Comparison of ENCODE assay signal across 16 mouse cellular contexts in genomic region chr8:121170116-121170515, GRCm38 (mm10). TPM values are rescaled to one million over a fixed set of nuclear protein-coding genes. Genes with fewer than 3 reads are reported as not detected.
DNase-seq lines count a peak whose midpoint lies in the region; ATAC-seq and TF ChIP-seq lines count a peak whose summit lies in the region.
"Had no signal": no experiment of that assay in that cellular context is flagged by ENCODE, and none has a peak within 500 bp of the region (broad histone marks: within the 10 kb centered on the region; RNA-seq: fewer than 3 reads in every experiment).

No protein-coding gene starts in this region.

- H3K27ac ChIP-seq in heart, embryonic 10.5 days, result peak overlapping the region; percentile 86
- peak overlapping the region; percentile 34; the same call in 1 of the 2 replicates for H3K27ac ChIP-seq in liver, embryonic 11.5 days (ENCODE audit: low read depth, low read length)
- H3K27ac ChIP-seq in liver, postnatal 0 days (ENCODE audit: low read depth), result no peak overlapping the region
- peak overlapping the region; percentile 86 for H3K27ac ChIP-seq in limb, embryonic 10.5 days
- no peak overlapping the region for H3K27ac ChIP-seq in intestine, embryonic 15.5 days
- H3K27ac ChIP-seq: left cerebral cortex, adult 2 months; liver, embryonic 14.5 days; midbrain, embryonic 13.5 days; neural tube, embryonic 13.5 days had no signal

- no peaks in the 10 kb centered on the region for H3K27me3 ChIP-seq in heart, embryonic 10.5 days (ENCODE audit: insufficient read depth, poor library complexity, severe bottlenecking)
- peaks cover 8% of the 10 kb centered on the region for H3K27me3 ChIP-seq in liver, embryonic 11.5 days (replicated peaks; ENCODE audit: control insufficient read depth, insufficient read depth, low read length)
- H3K27me3 ChIP-seq in liver, postnatal 0 days (ENCODE audit: insufficient read depth, low read length), result no peaks in the 10 kb centered on the region
- H3K27me3 ChIP-seq in limb, embryonic 10.5 days (ENCODE audit: low read depth, poor library complexity, severe bottlenecking), result peaks cover 16% of the 10 kb centered on the region; the same call in 1 of the 2 replicates
- no peaks in the 10 kb centered on the region; the same call in 1 of the 2 replicates for H3K27me3 ChIP-seq in intestine, embryonic 15.5 days (replicated peaks)
- H3K27me3 ChIP-seq: midbrain, embryonic 13.5 days had no signal

- 17% methylated on average over 7 of the region's 7 CpGs for WGBS in heart, embryonic 10.5 days
- WGBS in liver, embryonic 11.5 days, result 40% methylated on average over 7 of the region's 7 CpGs
- WGBS in liver, postnatal 0 days (ENCODE audit: insufficient replicate concordance), result 43% methylated on average over 7 of the region's 7 CpGs
- 12% methylated on average over 7 of the region's 7 CpGs for WGBS in limb, embryonic 10.5 days
- 46% methylated on average over 7 of the region's 7 CpGs for WGBS in intestine, embryonic 15.5 days

- TF ChIP-seq CTCF in liver, postnatal 0 days (IDR thresholded peaks at IDR 0.05; ENCODE audit: low read depth), result no peak

- H3K4me1 ChIP-seq in heart, embryonic 10.5 days, result peaks cover 61% of the 10 kb centered on the region
- H3K4me1 ChIP-seq in liver, embryonic 11.5 days (replicated peaks; ENCODE audit: control insufficient read depth, insufficient read depth, low read length), result peaks cover 21% of the 10 kb centered on the region
- no peaks in the 10 kb centered on the region for H3K4me1 ChIP-seq in liver, postnatal 0 days (ENCODE audit: insufficient read depth)
- H3K4me1 ChIP-seq in limb, embryonic 10.5 days, result peaks cover 79% of the 10 kb centered on the region
- H3K4me1 ChIP-seq in intestine, embryonic 15.5 days (replicated peaks), result peaks cover 18% of the 10 kb centered on the region; the same call in 1 of the 2 replicates

- no peak for ATAC-seq in liver, embryonic 11.5 days (replicated peaks; ENCODE audit: low FRiP score)
- no peak for ATAC-seq in liver, postnatal 0 days
- ATAC-seq in common myeloid progenitor, adult 5-6 weeks (replicated peaks; ENCODE audit: low read depth, poor library complexity, severe bottlenecking), result peak; percentile 14; the same call in 1 of the 2 replicates
- no peak for ATAC-seq in intestine, embryonic 15.5 days
- ATAC-seq: midbrain, embryonic 13.5 days had no signal

- H3K36me3 ChIP-seq in heart, embryonic 10.5 days, result no peaks in the 10 kb centered on the region
- no peaks in the 10 kb centered on the region for H3K36me3 ChIP-seq in liver, embryonic 11.5 days (ENCODE audit: control insufficient read depth, insufficient read depth, low read length)
- no peaks in the 10 kb centered on the region for H3K36me3 ChIP-seq in liver, postnatal 0 days (replicated peaks; ENCODE audit: insufficient read depth, low read length)
- no peaks in the 10 kb centered on the region for H3K36me3 ChIP-seq in limb, embryonic 10.5 days
- no peaks in the 10 kb centered on the region for H3K36me3 ChIP-seq in intestine, embryonic 15.5 days
- H3K36me3 ChIP-seq: midbrain, embryonic 13.5 days; neural tube, embryonic 13.5 days had no signal

- DNase-seq in heart, embryonic 10.5 days (ENCODE audit: low spot score), result no peak
- no peak for DNase-seq in heart, postnatal 36 days
- DNase-seq in liver, embryonic 11.5 days (ENCODE audit: low spot score), result no peak
- DNase-seq in liver, postnatal 0 days, result no peak
- peak; percentile 56 for DNase-seq in limb, embryonic 10.5 days (ENCODE audit: low spot score)
- no peak for DNase-seq in c-Kit-positive CD71-positive TER-119-positive erythroid progenitor cells, embryonic 14.5 days (ENCODE audit: low spot score)
- DNase-seq: B cell, adult 2 months; cerebellum, postnatal 14 days; right cerebral cortex, postnatal 14 days; thymus, postnatal 14 days had no signal

- H3K9me3 ChIP-seq in heart, embryonic 10.5 days, result no peaks in the 10 kb centered on the region
- no peaks in the 10 kb centered on the region for H3K9me3 ChIP-seq in liver, embryonic 11.5 days (ENCODE audit: control insufficient read depth, low read length)
- no peaks in the 10 kb centered on the region for H3K9me3 ChIP-seq in liver, postnatal 0 days (ENCODE audit: low read length)
- H3K9me3 ChIP-seq in limb, embryonic 10.5 days (replicated peaks), result no peaks in the 10 kb centered on the region
- H3K9me3 ChIP-seq in intestine, embryonic 15.5 days, result no peaks in the 10 kb centered on the region
- H3K9me3 ChIP-seq: midbrain, embryonic 13.5 days; neural tube, embryonic 13.5 days had no signal

- TF ChIP-seq EP300 in liver, postnatal 0 days (IDR thresholded peaks at IDR 0.05; ENCODE audit: low read depth), result no peak

- no peak overlapping the region for H3K9ac ChIP-seq in liver, embryonic 11.5 days (ENCODE audit: low read depth, low read length)
- H3K9ac ChIP-seq in liver, postnatal 0 days (replicated peaks), result no peak overlapping the region
- H3K9ac ChIP-seq in intestine, embryonic 15.5 days, result no peak overlapping the region
- H3K9ac ChIP-seq: liver, embryonic 14.5 days; midbrain, embryonic 13.5 days; neural tube, embryonic 13.5 days had no signal

- no peak overlapping the region for H3K4me3 ChIP-seq in heart, embryonic 10.5 days
- no peak overlapping the region for H3K4me3 ChIP-seq in liver, embryonic 11.5 days (ENCODE audit: low read depth, low read length)
- no peak overlapping the region for H3K4me3 ChIP-seq in liver, postnatal 0 days (ENCODE audit: low read depth, low read length)
- H3K4me3 ChIP-seq in limb, embryonic 10.5 days, result no peak overlapping the region
- no peak overlapping the region for H3K4me3 ChIP-seq in intestine, embryonic 15.5 days (replicated peaks)
- H3K4me3 ChIP-seq: left cerebral cortex, adult 2 months; midbrain, embryonic 13.5 days; neural tube, embryonic 13.5 days had no signal

- intact Hi-C loops in heart, postnatal 36 days (cut with DNase I), result loop anchor here (2.0 to 5.0 kb wide), 2 partner anchors 47 to 53 kb away; partner anchors contain the start of gene Foxc2

- peak overlapping the region; percentile 48 for H3K4me2 ChIP-seq in liver, embryonic 11.5 days
- no peak overlapping the region for H3K4me2 ChIP-seq in liver, postnatal 0 days (ENCODE audit: low read depth, low read length)
- no peak overlapping the region for H3K4me2 ChIP-seq in intestine, embryonic 15.5 days (replicated peaks)
- H3K4me2 ChIP-seq: midbrain, embryonic 13.5 days; neural tube, embryonic 13.5 days had no signal

RNA-seq across cellular contexts. Expression of gene Foxl1, which starts 42.4 kb away (rescaled TPM):
- polyA plus RNA-seq in heart, embryonic 10.5 days (2016; fragmentation: Nextera tagmentation; extraction: Ambion mirVana), result 0.53 and 2.0 TPM in 2 replicates
- total RNA-seq in heart, postnatal 36 days (2021), result under 1 TPM in 1 of 2 experiments, not detected in 1; 0.14 TPM
- polyA plus RNA-seq in liver, embryonic 11.5 days (2014; fragmentation: Nextera tagmentation; extraction: Ambion mirVana), result 0.61 and 0.73 TPM in 2 replicates
- polyA plus RNA-seq in liver, postnatal 0 days (2015; fragmentation: Nextera tagmentation; extraction: Ambion mirVana), result not detected in 2 replicates
- not detected in 2 replicates for total RNA-seq in common myeloid progenitor, adult 5-6 weeks (2017)
- 0.13 and 0.15 TPM in 2 replicates for polyA plus RNA-seq in limb, embryonic 10.5 days (2016; fragmentation: Nextera tagmentation; extraction: Ambion mirVana)
- 9.0 and 9.3 TPM in 2 replicates for polyA plus RNA-seq in intestine, embryonic 15.5 days (2015; fragmentation: Nextera tagmentation; extraction: Ambion mirVana)

RNA-seq across cellular contexts. Expression of gene Foxc2, which starts 54.1 kb away (rescaled TPM):
- 12.4 and 14.8 TPM in 2 replicates for polyA plus RNA-seq in heart, embryonic 10.5 days (2016; fragmentation: Nextera tagmentation; extraction: Ambion mirVana)
- total RNA-seq in heart, postnatal 36 days (2021), result 1 to 10 TPM; 1.9 to 2.4 TPM
- 2.6 and 3.4 TPM in 2 replicates for polyA plus RNA-seq in liver, embryonic 11.5 days (2014; fragmentation: Nextera tagmentation; extraction: Ambion mirVana)
- 0.04 and 0.05 TPM in 2 replicates for polyA plus RNA-seq in liver, postnatal 0 days (2015; fragmentation: Nextera tagmentation; extraction: Ambion mirVana)
- total RNA-seq in common myeloid progenitor, adult 5-6 weeks (2017), result not detected in 2 replicates
- polyA plus RNA-seq in limb, embryonic 10.5 days (2016; fragmentation: Nextera tagmentation; extraction: Ambion mirVana), result 2.3 and 3.3 TPM in 2 replicates
- 0.69 and 0.80 TPM in 2 replicates for polyA plus RNA-seq in intestine, embryonic 15.5 days (2015; fragmentation: Nextera tagmentation; extraction: Ambion mirVana)

Comparison
In these comparisons a context has a peak if more than half of its experiments do, and no peak if none do; other contexts are left out.
1. H3K27ac ChIP-seq: peak in heart, embryonic 10.5 days (single experiment), liver, embryonic 11.5 days (single experiment) and limb, embryonic 10.5 days (single experiment); none in liver, postnatal 0 days (single experiment) and intestine, embryonic 15.5 days (single experiment).